Mouse (Mus musculus): ENCODE measurements around the gene Slc22a2.

GRCm38 (mm10) chr17:12627983-12628382 is 44.1 kb downstream of the Slc22a2 start:
- no peak for TF ChIP-seq POLR2A (IDR thresholded peaks at IDR 0.05; ENCODE audit: extremely low read depth, insufficient read depth, low read length)
- TF ChIP-seq CTCF (IDR thresholded peaks at IDR 0.05; ENCODE audit: extremely low read depth, insufficient read depth, low read length), result no peak
